Mouse (Mus musculus): ENCODE data around the gene Fzd5.

The Fzd5 gene

GRCm38 (mm10) chr1:64684440-64684839 lies 53.1 kb downstream of the Fzd5 start:
- in situ Hi-C loops (cut with MboI, MseI) = no loop called here

- in situ Hi-C loops (cut with MboI, MseI) = no loop called here
Observed at GRCm38 (mm10) chr1:64683039-64683438, 54.5 kb downstream of the Fzd5 start.

- in situ Hi-C loops (cut with MboI, MseI) = no loop called here
Observed at GRCm38 (mm10) chr1:64681499-64681898, 56.1 kb downstream of the Fzd5 start.

Data from T-helper 2 cell (primary cell).